Mouse (Mus musculus) embryonic fibroblast, embryonic 13.5 days (primary cell): ENCODE results near the gene Pcbp3.

Source experiments
- CTCF ChIP-seq: IDR thresholded peaks from 2 replicates; pipeline ENCODE4 v1.5.1; 2011; ENCODE audit warnings: mild to moderate bottlenecking, control low read depth, low read length, moderate library complexity, borderline replicate concordance; ENCODE audit not compliant: insufficient read depth
- POLR2A ChIP-seq: IDR thresholded peaks from 2 replicates; pipeline ENCODE4 v1.6.1; 2011; ENCODE audit warnings: low read depth, mild to moderate bottlenecking, control low read depth, low read length, moderate library complexity

GRCm38 (mm10) chr10:76846480-76846879, 115.2 kb downstream of the Pcbp3 start:
- TF ChIP-seq CTCF, result no peak
- TF ChIP-seq POLR2A, result no peak
